9 mouse cellular contexts compared by ENCODE assay signal in the genomic region with DNA sequence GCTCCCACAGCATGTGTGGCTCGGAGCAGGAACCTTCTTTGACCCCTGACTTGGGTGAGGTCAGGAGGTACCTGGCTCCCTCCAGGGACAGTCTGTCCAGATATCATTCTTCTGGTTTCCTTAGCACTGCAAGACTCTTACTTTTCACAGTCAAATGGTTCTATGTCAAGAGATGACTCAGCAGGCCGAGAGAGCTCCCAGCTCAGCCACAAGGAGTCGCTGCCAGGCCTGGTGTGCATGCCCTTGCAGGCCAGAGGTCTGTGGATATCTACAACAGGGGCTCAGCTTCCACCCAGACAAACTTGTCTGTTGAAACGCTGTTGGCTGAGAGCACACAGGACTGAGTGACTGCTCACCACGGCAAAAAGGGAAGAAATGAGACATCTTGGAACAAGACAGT. TPM values are rescaled to one million over a fixed set of nuclear protein-coding genes. Genes with fewer than 3 reads are reported as not detected.
A peak's percentile ranks its signal among the peaks of the same experiment; 100 is the strongest.
DNase-seq lines count a peak whose midpoint lies in the region; TF ChIP-seq lines count a peak whose summit lies in the region.
"Had no signal": no experiment of that assay in that cellular context is flagged by ENCODE, and none has a peak within 500 bp of the region (broad histone marks: within the 10 kb centered on the region; RNA-seq: fewer than 3 reads in every experiment).

No protein-coding gene starts in this region.

- no peak overlapping the region for H3K27ac ChIP-seq in cerebellum, adult 2 months (ENCODE audit: insufficient read depth, low read length)

- TF ChIP-seq CTCF in cerebellum, adult 2 months (IDR thresholded peaks at IDR 0.05; ENCODE audit: borderline replicate concordance, insufficient read depth, low read depth, low read length) = peak; percentile 44
- TF ChIP-seq CTCF in lung, adult 2 months (IDR thresholded peaks at IDR 0.05; ENCODE audit: insufficient read depth, low read length) = peak; percentile 85

- 64% methylated on average over 5 of the region's 5 CpGs for WGBS in cerebellum, adult 2 months
- 25% methylated on average over 5 of the region's 5 CpGs for WGBS in lung, adult 2 months

- TF ChIP-seq POLR2A in cerebellum, adult 2 months (IDR thresholded peaks at IDR 0.05; ENCODE audit: borderline replicate concordance, insufficient read depth, low read length) = no peak
- no peak for TF ChIP-seq POLR2A in lung, adult 2 months (IDR thresholded peaks at IDR 0.05; ENCODE audit: borderline replicate concordance, extremely low read depth, low read depth, low read length)

- no peaks in the 10 kb centered on the region for H3K27me3 ChIP-seq in cerebellum, adult 2 months (ENCODE audit: control insufficient read depth, insufficient read depth, low read length)

- H3K4me1 ChIP-seq in cerebellum, adult 2 months (ENCODE audit: control insufficient read depth, insufficient read depth, low read length) = peaks cover 4% of the 10 kb centered on the region; the same call in 1 of the 2 replicates
- peaks cover 20% of the 10 kb centered on the region for H3K4me1 ChIP-seq in lung, adult 2 months (ENCODE audit: control insufficient read depth, insufficient read depth, low read length)

- no peak for DNase-seq in cerebellum, adult 2 months
- DNase-seq in cerebellum, postnatal 36 days = no peak
- DNase-seq in ovary, postnatal 36 days (ENCODE audit: low spot score) = peak; percentile 67
- no peak for DNase-seq in ovary, postnatal 14 days (ENCODE audit: low spot score)
- DNase-seq in fibroblast of lung, adult 2 months (ENCODE audit: low read depth) = peak; percentile 76
- DNase-seq in lung, adult 2 months = peak; percentile 46
- peak; percentile 53 to 62 for DNase-seq in thymus, postnatal 10 days (ENCODE audit: low spot score in 2 of 2)
- DNase-seq in layer of hippocampus, adult 9-10 months (ENCODE audit: low spot score) = no peak

- no peak overlapping the region for H3K4me3 ChIP-seq in cerebellum, adult 2 months (replicated peaks; ENCODE audit: insufficient read depth, low read depth, low read length)
- no peak overlapping the region for H3K4me3 ChIP-seq in lung, adult 2 months (replicated peaks; ENCODE audit: extremely low read depth, low read depth, low read length)

RNA-seq across cellular contexts. Expression of gene Tcf7, which starts 20.9 kb away (rescaled TPM):
- polyA plus RNA-seq in cerebellum, adult 2 months (2012; rRNA removed) = 3.4 and 3.6 TPM in 2 replicates
- 26.8 and 30.2 TPM in 2 replicates for polyA plus RNA-seq in lung, adult 2 months (2012; rRNA removed)

RNA-seq across cellular contexts. Expression of gene Skp1a, which starts 30.1 kb away (rescaled TPM):
- polyA plus RNA-seq in cerebellum, adult 2 months (2012; rRNA removed) = 298 and 324 TPM in 2 replicates
- 13.0 and 25.8 TPM in 2 replicates for polyA plus RNA-seq in lung, adult 2 months (2012; rRNA removed)

RNA-seq across cellular contexts. Expression of gene Olfr1371, which starts 48.1 kb away (rescaled TPM):
- polyA plus RNA-seq in cerebellum, adult 2 months (2012; rRNA removed) = not detected in 2 replicates
- polyA plus RNA-seq in lung, adult 2 months (2012; rRNA removed) = not detected in 2 replicates
- polyA plus RNA-seq: neural tube, embryonic 14.5 days had no signal

Comparison
In these comparisons a context has a peak if more than half of its experiments do, and no peak if none do; other contexts are left out.
1. DNase-seq: peak in ovary, postnatal 36 days (single experiment), fibroblast of lung, adult 2 months (single experiment), lung, adult 2 months (single experiment) and thymus, postnatal 10 days (2 of 2); none in cerebellum, adult 2 months (0 of 2), cerebellum, postnatal 36 days (0 of 2), ovary, postnatal 14 days (single experiment) and layer of hippocampus, adult 9-10 months (single experiment).
2. RNA of gene Skp1a, which starts 30.1 kb away (polyA plus RNA-seq): 298 to 324 TPM in cerebellum, adult 2 months; 13.0 to 25.8 TPM in lung, adult 2 months; every median in the first group is over 10 times any median in the second.